Mouse (Mus musculus) granulocyte monocyte progenitor cell, adult 5-6 weeks (primary cell): Measurements from ENCODE around the gene Pou2f2. TPM values are rescaled to one million over a fixed set of nuclear protein-coding genes. Genes with fewer than 3 reads are reported as not detected.

Experiments
- ATAC-seq: replicated peaks from 2 replicates; pipeline ENCODE4 v1.8.0; 2016; ENCODE audit warnings: mild to moderate bottlenecking, moderate TSS enrichment, inconsistent platforms; ENCODE audit not compliant: poor library complexity, severe bottlenecking
- total RNA-seq, 2 experiments: library from RNA; stranded (forward) in 1 of 2; stranded (reverse) in 1 of 2; fragments of 200-712, 200-1000 nt in 1 of 2; fragments of >200 nt in 1 of 2; fragmentation: Nextera tagmentation in 1 of 2; gene quantifications; 2 replicates each; pipeline ENCODE4 v1.2.3; 2014 to 2017

The Pou2f2 gene
- total RNA-seq (2014; fragmentation: Nextera tagmentation), result 18.4 and 26.6 TPM in 2 replicates
- 5.0 and 5.1 TPM in 2 replicates for total RNA-seq (2017)

DNA sequence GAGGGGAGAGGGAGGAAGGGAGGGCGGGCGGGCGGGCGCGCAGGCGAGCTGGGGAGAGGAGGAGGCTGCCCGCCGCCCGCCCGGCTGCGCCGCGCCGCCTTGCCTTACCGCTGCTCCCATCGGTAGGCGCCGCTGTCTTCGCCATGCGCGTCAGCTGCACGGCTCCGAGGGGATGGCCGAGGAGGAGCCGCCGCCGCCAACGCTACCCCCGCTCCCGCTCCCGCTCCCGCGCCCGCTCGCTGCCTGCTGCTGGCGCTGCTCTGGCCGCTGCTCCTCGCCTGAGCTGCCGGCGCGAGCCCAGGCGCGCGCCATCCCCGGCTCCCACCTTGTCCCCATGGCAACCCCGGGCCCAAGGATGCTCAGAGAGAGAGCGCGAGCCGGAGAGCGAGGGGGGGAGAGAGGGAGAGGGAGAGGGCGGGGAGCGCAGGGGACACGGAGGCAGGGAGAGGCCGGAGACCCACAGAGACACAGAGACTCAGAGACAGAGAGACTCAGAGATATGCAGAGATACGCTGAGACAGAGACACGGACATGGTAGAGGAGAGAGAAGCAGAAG, at the start of gene Pou2f2:
Gene Pou2f2, minus strand, starts transcription at position 121 of the 556 bp plus-strand sequence.
- peak; percentile 61 for ATAC-seq

DNA sequence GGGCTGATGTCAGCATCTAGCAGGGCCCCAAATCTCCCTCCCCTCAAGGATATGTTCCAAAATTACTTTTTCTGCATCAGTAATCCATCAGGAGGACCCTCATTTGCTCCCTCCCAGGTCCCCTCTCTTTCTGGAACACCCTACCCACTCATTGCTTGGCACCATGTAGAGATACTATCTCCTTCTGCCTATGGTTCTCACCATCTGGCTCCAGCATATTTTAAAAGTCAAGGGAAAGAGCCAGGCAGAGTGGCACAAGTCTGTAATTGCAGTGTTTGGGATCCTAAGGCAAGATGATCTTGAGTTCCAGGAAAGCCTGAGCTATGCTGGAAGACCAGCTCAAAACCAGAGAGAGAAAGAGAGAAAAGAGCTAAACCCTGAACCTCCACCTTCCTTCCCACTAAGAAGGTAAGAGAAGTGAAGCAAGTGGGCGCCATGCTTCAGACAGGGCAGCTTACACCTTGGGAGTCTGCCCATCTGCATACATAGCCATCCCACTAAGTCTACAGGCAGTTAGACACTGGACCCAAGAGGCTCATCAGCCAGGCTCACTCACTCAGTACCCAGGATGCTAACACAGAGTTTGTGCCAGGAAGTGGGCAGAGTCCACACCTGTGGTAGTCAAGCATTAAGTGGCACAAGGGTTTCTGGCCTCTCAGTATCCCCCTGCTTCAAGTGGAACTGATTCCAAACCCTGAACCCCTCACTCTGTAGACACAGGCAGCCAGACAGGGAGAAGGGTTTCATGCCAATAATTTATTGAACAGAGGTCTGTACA, 48.2 kb upstream of the Pou2f2 start:
- ATAC-seq, result no peak

DNA sequence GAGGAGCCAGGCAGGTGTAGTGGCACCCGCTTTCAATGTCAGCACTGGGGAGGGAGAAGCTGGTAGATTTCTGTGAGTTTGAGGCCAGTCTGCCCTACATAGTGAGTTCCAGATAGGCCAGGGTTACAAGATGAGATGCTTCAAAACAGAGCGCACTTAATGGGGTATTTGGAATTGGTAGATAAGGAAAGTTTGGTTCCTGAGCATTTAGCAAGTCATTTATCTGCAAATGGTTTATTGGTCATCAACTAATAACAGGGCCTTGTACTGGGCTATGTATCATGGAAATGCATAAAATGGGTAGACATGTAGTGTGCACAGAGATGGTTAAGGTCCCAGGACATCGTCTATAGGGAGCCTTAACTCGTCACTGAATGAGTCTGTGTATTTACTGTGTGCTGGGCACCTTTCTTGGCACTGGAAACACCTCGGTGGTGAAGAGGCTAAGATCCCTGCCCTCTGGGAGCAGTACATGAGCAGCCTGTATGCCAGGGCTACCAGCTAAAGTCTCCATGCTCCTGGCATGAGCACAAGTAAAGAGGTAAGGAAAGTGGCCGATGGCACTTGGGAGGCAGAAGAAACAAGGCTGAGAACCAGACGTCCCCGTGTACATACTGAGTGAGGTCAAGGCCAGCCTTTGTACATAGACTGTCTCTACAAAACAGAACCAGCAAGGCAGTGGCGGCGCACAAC, 42.9 kb upstream of the Pou2f2 start:
- no peak for ATAC-seq

DNA sequence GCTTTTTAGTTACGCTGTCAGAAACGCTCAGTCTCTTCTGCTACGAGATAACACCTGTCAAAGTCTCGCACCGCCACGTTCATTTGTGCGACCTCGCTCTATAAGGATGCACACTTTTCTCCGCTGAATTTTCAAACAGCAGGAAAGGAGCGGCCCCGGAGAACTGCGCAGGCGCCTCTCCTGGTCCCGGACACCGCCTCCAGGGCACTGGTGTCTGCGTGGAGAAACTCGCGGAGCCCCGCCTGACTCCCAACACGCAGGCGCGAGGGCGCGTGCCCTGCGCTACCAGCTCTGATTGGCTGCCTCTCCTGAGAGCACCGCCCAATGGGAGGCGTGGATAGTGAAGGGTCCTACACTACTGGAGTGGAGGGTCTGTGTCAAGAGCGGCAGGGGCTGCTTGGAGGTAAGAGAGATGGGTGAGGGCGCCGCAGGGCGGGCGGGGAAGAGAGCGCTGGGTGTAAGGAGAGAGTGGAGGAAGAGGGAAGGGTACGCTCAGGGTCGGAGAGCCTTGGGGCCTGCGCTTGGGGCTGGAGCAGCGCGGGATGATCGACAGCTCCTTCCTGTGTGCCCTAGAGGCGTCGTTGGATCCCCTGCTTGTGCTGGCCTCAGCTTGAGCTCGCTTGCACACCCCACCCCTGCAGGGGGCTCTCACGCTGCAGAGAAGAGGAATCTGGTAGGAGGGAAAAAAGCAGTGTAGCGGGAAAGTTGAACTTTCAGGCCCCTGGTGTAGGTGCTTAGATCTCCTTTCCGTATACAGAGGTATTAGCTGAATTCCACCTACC, 41.8 kb upstream of the Pou2f2 start, which contains the start of gene Zfp526:
Gene Zfp526, plus strand, starts transcription at position 324 of the 782 bp plus-strand sequence.
- peak; percentile 56 for ATAC-seq

DNA sequence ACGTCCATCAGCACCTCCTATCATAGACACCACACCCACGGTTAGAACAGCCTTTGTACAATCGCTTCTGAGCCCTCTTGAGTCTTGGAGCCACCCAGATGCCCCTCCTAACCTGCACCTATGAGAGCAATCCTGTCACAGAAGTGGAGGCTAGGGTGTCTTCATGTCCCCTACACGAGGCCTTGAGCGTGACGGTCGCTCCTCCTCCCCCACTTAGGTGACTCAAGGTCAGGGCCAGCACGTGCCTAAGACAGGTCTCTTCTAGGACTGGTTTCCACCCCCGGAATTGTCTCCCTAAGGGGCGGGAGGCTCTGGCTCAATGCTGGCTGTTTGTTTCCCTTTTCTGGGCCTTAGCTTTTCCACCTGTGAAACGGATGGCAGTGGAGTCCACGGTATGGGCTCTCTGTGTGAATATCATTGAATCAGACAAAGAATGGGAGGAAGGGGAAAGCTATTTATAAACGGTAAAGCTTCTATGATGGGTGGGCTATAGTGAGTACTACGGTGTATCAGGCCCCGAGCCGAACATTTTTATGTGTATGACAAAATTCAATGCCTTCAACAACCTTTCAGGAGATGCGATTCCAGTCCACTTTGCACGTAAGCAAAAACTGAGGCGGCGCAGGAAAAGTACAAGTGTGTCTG, 41.1 kb upstream of the Pou2f2 start, which contains the start of gene Dedd2:
Gene Dedd2, minus strand, starts transcription at position 159 of the 645 bp plus-strand sequence.
- peak; percentile 9 for ATAC-seq

DNA sequence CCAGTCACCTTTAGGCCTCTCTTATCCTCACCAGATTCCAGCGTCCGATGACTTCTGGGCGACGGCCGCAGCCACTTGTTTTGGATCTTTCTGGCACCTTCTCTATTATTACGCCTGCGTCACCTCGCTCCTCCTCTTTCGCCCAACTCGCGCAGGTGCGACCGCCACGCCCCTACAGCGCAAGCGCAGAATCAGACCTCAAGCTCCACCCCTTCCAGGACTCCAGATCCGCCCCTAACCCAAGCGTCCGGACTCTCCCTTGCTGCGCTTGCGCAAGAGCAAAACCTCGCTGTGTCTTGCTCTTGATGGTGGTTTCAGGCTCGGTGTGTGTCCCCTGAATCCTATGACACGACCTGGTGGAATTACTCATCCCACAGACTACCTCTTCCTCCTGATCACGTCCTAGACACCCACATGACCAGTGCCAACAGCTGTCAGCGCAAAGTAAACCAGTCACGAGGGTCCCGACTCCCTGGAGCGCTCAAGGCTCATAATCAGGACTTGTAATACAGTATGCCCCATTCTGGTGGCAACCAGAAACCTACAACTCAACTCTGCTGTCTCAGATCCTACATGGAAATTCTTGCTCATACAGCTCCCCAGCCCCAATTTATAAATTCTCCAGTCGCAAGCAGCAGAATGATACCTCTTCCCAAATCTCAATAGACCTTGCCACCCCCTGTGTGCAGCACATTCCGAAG, 40.4 kb upstream of the Pou2f2 start:
- peak; percentile 52 for ATAC-seq

DNA sequence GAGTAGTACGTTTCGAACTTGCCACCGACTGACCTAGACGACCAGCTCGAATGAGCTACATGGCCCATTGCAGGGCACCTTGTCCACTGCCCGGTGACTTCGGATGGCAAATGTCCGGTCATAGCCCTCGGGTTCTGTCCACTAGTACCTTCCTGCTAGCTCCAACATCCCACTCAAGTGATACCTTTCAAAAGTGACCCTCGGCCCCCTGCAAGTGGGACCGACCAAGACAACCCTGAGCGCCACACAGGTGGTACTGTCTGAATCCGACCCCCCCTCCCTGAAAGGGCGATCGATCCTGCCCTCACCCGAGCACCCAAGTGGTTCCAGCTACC, 39.9 kb upstream of the Pou2f2 start:
- ATAC-seq, result no peak

DNA sequence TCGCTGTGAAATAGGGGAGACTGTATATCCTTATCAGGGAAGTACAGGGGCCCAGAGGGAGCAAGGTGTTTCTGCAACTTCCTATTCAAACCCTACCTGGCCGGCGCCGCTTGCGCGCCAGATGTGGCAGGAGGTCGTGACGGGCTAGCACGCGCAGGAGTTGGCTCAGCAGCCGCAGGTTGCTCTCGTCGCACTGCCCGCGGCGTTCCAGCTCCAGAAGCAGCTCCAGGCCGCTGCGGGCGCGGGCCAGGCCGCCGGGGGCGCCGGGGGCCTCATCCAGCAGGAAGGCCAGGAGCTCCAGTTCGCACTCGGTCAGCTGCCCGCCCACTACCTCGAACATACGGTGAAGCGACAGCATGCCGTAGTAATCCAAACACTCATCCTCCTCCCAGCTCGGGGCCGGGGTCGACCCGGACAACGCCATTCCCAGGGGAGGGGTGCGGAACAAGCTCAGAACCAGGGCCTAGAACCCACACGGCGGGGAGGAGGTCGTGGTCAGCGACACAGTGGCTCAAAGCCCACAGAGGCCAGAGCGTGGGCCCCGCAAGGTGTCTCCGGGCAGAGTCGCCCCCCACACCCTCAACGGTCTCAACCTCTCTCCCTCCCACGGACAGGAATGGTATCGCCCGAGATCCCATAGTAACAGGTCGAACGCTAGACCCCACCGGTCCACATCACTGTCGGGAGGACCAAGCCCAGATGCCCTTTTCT, 39.3 kb upstream of the Pou2f2 start:
- ATAC-seq, result peak; percentile 10

DNA sequence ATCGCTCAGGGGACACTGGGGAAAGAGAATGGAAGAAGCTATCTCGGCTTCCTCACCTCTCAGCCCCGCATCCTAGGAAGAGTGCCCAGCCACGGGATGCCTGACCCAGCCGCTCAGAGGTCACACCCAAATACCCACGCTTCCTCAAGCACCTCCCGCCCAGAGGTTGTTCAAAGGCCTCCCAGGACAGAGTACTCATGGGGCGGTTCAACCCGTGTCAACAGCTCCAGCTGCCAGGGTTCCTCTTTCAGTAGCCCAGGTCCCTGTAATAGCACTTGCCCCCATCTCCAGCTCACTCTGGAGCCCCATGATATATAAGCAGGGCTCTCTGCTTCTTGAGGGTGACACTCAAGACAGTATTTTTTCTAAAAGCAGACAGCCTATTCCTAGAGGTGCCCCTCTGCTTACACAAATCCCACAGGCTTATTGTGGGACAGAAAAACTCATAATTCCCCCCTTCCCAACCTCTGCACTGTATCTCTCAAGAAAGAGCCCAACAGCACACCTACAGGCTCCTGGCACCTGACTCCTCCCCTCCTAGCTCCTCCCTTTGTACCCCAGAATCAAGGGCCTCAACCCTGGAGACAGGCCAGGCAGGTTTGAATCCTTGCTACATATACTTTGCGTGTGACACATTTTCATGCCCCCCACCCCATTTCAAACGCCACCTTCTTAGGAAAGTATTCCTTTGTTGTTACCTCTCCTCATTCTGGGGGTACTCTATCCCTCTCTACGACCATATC, 38.3 kb upstream of the Pou2f2 start:
- ATAC-seq, result peak; percentile 20

DNA sequence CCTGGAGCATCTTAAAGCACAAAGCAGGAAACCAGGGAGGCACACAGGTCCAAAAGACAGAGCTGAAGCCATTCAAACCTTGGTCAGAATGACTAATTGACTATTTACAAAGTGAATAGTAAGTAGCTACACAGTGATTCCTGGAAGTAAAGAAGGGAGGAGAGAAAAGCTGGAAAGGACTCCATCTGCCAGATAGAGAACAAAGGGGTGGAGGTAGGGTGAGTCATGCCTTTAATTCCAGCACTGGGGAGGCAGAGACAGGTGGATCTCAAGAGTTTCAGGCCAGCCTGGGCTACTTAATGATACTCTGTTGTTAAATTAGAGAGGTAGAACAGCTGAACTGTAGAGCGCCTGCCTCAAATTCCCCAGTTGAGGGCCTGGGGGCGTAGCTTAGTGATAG, 34.6 kb upstream of the Pou2f2 start:
- ATAC-seq, result no peak

DNA sequence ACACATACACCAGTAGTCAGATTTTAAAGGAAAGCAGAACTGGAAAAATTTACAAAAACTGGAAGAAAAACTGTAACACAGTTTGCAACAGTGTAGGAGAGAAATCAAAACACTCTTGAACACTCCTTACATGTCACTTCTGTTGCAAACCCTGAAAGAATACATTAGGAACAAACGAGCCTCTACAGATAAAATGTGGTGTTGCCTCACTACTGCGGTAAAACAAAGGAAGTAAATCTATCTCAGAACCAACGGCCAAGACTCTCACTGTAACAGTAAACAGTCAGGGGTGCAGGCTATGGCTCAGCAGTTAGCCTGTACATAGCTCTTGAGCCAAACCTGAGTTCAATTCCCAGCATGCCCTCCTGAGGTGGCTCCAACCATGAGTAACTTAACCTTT, 33.6 kb upstream of the Pou2f2 start:
- peak; percentile 76 for ATAC-seq

DNA sequence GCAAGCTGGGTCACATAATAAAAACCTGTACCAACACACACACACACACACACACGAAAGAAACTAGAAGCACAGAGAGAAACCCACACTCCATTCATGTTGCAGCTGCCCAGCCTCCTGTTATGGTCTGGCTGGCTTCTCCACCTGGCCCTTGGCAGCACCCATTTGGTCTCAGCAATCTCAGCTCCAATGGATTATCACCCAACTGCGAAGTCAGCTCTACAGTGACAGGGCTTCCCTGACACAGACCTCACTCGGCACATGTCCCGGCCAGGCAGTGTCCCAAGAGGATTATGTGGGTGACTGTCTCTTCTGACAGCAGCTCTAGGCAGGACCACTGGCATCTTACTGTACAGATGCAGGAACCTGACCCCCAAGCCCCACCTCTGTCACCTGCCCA, 31.0 kb upstream of the Pou2f2 start:
- ATAC-seq, result no peak

DNA sequence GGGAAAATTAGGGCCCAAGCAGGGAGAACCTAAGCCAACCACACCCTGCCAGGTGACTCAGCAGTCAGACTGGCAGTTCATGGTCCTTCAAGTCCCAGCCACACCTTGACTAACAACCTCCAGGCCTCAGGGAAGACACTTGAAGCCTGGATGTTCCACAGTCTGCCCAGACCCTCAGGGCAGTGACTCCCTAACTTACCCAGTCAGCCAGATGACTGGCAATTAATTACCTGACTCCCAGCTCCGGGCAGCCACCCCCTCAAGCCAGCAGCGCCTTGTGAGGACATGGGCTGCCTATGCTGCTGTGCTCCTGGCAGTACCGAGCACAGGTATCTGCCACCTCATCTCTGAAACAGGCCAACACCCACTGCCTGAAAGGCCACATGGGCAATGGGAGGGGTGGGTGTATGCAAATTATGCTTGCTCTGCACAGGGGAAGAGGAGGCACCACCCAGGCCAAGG, 29.7 kb upstream of the Pou2f2 start:
- no peak for ATAC-seq

DNA sequence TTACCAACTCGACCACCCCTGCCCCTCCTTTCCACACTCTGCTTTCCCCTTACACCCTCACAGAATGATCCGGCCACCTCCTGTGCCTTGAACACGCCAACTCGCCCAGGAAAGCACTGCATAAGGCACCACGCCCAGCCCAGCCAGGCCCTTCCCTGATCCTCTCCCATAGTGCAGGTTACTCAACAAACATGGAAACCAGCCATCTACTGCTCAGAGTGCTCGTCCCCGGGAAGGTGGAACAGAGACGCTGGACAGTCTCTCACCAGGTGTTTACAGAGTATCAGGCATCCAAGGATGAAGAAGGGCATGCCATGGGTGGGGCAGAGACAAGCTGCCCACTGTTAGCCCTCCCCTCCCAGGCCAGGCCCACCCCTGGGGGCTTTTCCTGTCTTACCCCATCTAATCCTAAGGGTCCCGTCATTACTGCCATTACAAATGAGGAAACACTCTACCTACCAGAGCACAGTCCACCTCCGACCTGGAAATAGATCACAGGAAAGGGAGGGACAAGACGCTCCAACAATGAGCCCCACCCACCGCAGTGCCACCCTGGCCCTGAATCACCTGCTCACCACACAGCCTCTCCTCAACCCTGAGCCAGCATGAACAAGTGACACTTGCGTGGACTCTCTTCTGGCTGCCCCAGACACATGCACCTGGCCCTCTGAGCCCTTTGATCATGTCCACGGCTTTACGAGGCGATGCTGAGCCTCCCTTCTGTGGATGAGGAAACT, 26.7 kb upstream of the Pou2f2 start:
- ATAC-seq, result 0 out of 2 replicates have a peak, but pooled peaks have one; percentile 4

DNA sequence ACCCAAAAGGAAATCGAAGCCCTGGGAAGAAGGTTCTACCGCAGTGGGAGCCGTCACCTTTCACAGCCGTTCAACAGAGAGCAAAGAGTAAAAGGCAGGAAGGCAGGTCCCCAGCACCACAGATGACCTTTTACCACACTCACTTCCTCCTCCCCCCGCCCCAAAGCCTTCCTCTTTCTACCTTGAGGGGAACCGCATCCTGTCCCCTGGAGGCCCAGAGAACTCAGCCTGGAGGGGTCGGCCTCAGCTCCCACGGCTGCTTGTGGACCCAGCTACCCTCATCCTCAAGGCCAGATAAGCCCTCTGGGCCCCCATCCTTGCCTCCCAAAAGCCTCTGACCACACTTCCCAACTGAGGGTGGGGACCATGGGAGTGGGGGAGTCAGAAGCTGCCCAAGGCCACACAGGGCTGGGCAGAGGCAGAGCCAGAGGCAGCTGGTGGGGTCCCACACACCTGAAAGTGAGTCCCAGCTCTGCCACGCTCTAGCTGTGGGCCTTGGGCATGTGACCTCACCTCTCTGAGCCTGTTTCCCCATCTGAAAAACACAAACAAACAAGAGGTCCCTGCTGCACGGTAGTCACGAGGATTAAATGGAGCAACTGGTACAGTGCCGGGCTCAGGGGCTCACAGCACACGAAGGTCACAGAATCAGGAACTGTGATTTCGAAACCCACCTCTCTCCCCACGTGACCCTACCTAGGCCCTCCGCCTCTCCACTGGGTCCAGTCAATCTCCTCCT, 26.0 kb upstream of the Pou2f2 start:
- peak; percentile 80 for ATAC-seq

DNA sequence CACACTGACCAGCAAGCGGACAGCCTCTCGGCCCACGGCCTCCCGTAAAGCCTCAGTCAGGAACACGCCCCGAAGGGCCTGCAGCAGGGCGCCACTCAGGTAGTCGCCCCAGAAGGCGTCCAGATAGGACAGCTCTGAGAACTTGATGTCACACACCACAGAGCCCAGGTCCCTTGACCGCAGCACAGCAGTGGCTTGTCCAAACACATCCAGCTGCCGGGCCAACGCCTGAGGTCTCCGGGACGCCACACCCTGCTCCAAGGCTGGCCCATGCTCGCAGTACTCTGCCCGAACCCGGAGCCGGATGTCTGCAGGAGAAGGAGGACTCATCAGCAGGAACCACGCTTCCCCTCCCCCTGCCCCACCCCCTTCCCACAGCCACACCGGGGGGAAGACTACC, 24.1 kb upstream of the Pou2f2 start:
- no peak for ATAC-seq
